Mouse (Mus musculus) heart, postnatal 0 days (tissue): ENCODE data around the gene Gm28041. TPM values are rescaled to one million over a fixed set of nuclear protein-coding genes. Genes with fewer than 3 reads are reported as not detected.
A peak's percentile ranks its signal among the peaks of the same experiment; 100 is the strongest.

Experiments
- ATAC-seq: fragments of 200-750 bp; cut with Nextera tagmentation; 2 replicates; pipeline ENCODE4 v1.8.0; 2017; ENCODE audit warnings: low read depth, moderate number of reproducible peaks, moderate library complexity; ENCODE audit not compliant: insufficient read depth
- DNase-seq: peaks from one replicate; pipeline ENCODE4 v3.0.0-alpha.2; 2016; ENCODE audit warnings: low spot score
- H3K27ac ChIP-seq: fragments of 300-500 bp; sonication (generic); 2 replicates; pipeline ENCODE4 v1.5.1; 2014; ENCODE audit warnings: low read depth, mild to moderate bottlenecking
- H3K27me3 ChIP-seq: fragments of 300-500 bp; sonication (generic); 2 replicates; pipeline ENCODE4 v1.6.1; 2014; ENCODE audit warnings: low read length, mixed read lengths; ENCODE audit not compliant: control insufficient read depth, insufficient read depth
- H3K36me3 ChIP-seq: fragments of 300-500 bp; sonication (generic); replicated peaks from 2 replicates; pipeline ENCODE4 v1.6.1; 2014; ENCODE audit warnings: low read length, mixed read lengths; ENCODE audit not compliant: control insufficient read depth, insufficient read depth
- H3K4me1 ChIP-seq: fragments of 300-500 bp; sonication (generic); 2 replicates; pipeline ENCODE4 v1.6.1; 2014; ENCODE audit warnings: antibody characterized with exemption; ENCODE audit not compliant: control insufficient read depth, insufficient read depth
- H3K4me2 ChIP-seq: fragments of 300-500 bp; sonication (generic); 2 replicates; pipeline ENCODE4 v1.6.1; 2014; ENCODE audit warnings: low read depth, mild to moderate bottlenecking, low read length, moderate library complexity
- H3K4me3 ChIP-seq: fragments of 300-500 bp; sonication (generic); 2 replicates; pipeline ENCODE4 v1.5.1; 2014; ENCODE audit warnings: low read depth, low read length
- H3K9ac ChIP-seq: fragments of 300-500 bp; sonication (generic); replicated peaks from 2 replicates; pipeline ENCODE4 v1.6.1; 2014; ENCODE audit warnings: low read depth, low read length, mixed read lengths
- H3K9me3 ChIP-seq: fragments of 300-500 bp; sonication (generic); replicated peaks from 2 replicates; pipeline ENCODE4 v1.6.1; 2016; ENCODE audit warnings: low read length; ENCODE audit not compliant: control insufficient read depth
- CTCF ChIP-seq: IDR thresholded peaks from 2 replicates; pipeline ENCODE4 v1.5.1; 2016; ENCODE audit warnings: antibody characterized with exemption, control low read depth, low read depth
- EP300 ChIP-seq: IDR thresholded peaks from 2 replicates; pipeline ENCODE4 v1.6.1; 2016; ENCODE audit warnings: antibody characterized with exemption, low read depth
- WGBS: fragments of 180-500 bp; shearing (Covaris S2); extraction: QIAGEN DNeasy Blood & Tissue Kit; methylation state at CpG from one replicate; pipeline ENCODE4 v1.1.7; 2014; 5-methylcytosine and 5-hydroxymethylcytosine counted together
- polyA plus RNA-seq: library from polyadenylated mRNA; unstranded; fragments of >200 nt; fragmentation: Nextera tagmentation; extraction: Ambion mirVana; gene quantifications from 2 replicates; pipeline ENCODE4 v1.2.1, GENCODE M21; 2015
- total RNA-seq: library from RNA; depleted of rRNA; stranded (reverse); fragments of >200 nt; gene quantifications from 2 replicates; pipeline ENCODE4 v1.2.3, GENCODE M21; 2014; ENCODE audit warnings: low replicate concordance

The Gm28041 gene
- total and polyA plus RNA-seq, 2 experiments from 2014 or later, result 0.57 TPM; not detected in 1

- no peak overlapping the region for H3K27ac ChIP-seq
- H3K4me2 ChIP-seq, result no peak overlapping the region
- no peak overlapping the region for H3K9ac ChIP-seq
- no peak overlapping the region for H3K4me3 ChIP-seq
- ATAC-seq (no peak), DNase-seq (no peak)
- no peaks in the 10 kb centered on the region for H3K9me3 ChIP-seq
- no peaks in the 10 kb centered on the region for H3K27me3 ChIP-seq
- no peaks in the 10 kb centered on the region for H3K36me3 ChIP-seq
- no peak for TF ChIP-seq CTCF
- no peak for TF ChIP-seq EP300
- H3K4me1 ChIP-seq, result no peaks in the 10 kb centered on the region
Measured at GRCm38 (mm10) chr13:67351854-67352253, 23.7 kb downstream of the Gm28041 start.

GRCm38 (mm10) chr13:67343422-67343821 lies 32.1 kb downstream of the Gm28041 start:
- no peaks in the 10 kb centered on the region for H3K9me3 ChIP-seq
- DNase-seq, result no peak
- no peak overlapping the region for H3K4me3 ChIP-seq
- no peak for TF ChIP-seq CTCF
- no peak for TF ChIP-seq EP300
- no peak overlapping the region for H3K4me2 ChIP-seq
- no peaks in the 10 kb centered on the region for H3K27me3 ChIP-seq
- peaks cover 26% of the 10 kb centered on the region for H3K36me3 ChIP-seq
- no peak for ATAC-seq
- H3K27ac ChIP-seq, result no peak overlapping the region
- H3K9ac ChIP-seq, result no peak overlapping the region
- H3K4me1 ChIP-seq, result no peaks in the 10 kb centered on the region
- WGBS, result 77% methylated on average over 2 of the region's 2 CpGs

- WGBS, result 77% methylated on average over 1 of the region's 1 CpGs
Measured at GRCm38 (mm10) chr13:67332877-67333276, 42.7 kb downstream of the Gm28041 start.

GRCm38 (mm10) chr13:67332019-67332724 lies 43.4 kb downstream of the Gm28041 start, which contains the start of gene Zfp595:
Gene Zfp595, minus strand, starts transcription at chr13:67332570.
- H3K27ac ChIP-seq, result peak within 1 kb of the TSS; percentile 58
- DNase-seq (peak; percentile 88), ATAC-seq (peak; percentile 90)
- no peaks in the 10 kb centered on the region for H3K4me1 ChIP-seq
- H3K4me3 ChIP-seq, result peak within 1 kb of the TSS; percentile 52
- H3K27me3 ChIP-seq, result no peaks in the 10 kb centered on the region
- TF ChIP-seq CTCF (peak; percentile 52), EP300 (no peak)
- H3K9ac ChIP-seq, result peak within 1 kb of the TSS; percentile 23; the same call in 1 of the 2 replicates
- 9% methylated on average over 17 of the region's 17 CpGs for WGBS
- no peaks in the 10 kb centered on the region for H3K9me3 ChIP-seq
- peak within 1 kb of the TSS; percentile 63 for H3K4me2 ChIP-seq
- no peaks in the 10 kb centered on the region for H3K36me3 ChIP-seq

More at GRCm38 (mm10) chr13:67332877-67333276, 42.7 kb downstream of the Gm28041 start:
- DNase-seq, result no peak
- Histone ChIP-seq H3K4me1 (no peaks in the 10 kb centered on the region), H3K9me3 (no peaks in the 10 kb centered on the region), H3K9ac (peak overlapping the region; percentile 23; the same call in 1 of the 2 replicates), H3K36me3 (no peaks in the 10 kb centered on the region), H3K27ac (peak overlapping the region; percentile 58; the same call in 1 of the 2 replicates), H3K27me3 (no peaks in the 10 kb centered on the region), H3K4me2 (peak overlapping the region; percentile 63), H3K4me3 (peak overlapping the region; percentile 52)
- no peak for TF ChIP-seq EP300
- TF ChIP-seq CTCF, result no peak
- no peak for ATAC-seq

- 20% methylated on average over 5 of the region's 5 CpGs for WGBS
- Histone ChIP-seq H3K4me3 (peak overlapping the region; percentile 90), H3K27ac (peak overlapping the region; percentile 77), H3K36me3 (no peaks in the 10 kb centered on the region), H3K4me1 (peaks cover 7% of the 10 kb centered on the region; the same call in 1 of the 2 replicates), H3K4me2 (peak overlapping the region; percentile 91), H3K9ac (peak overlapping the region; percentile 81; the same call in 1 of the 2 replicates), H3K9me3 (no peaks in the 10 kb centered on the region), H3K27me3 (no peaks in the 10 kb centered on the region)
- DNase-seq, result peak; percentile 6
- TF ChIP-seq EP300, result no peak
- ATAC-seq, result no peak
Measured at GRCm38 (mm10) chr13:67306718-67307117, 68.8 kb downstream of the Gm28041 start.
